Mouse (Mus musculus) MEL (cell line): ENCODE results near the gene Rabep2. TPM values are rescaled to one million over a fixed set of nuclear protein-coding genes. Genes with fewer than 3 reads are reported as not detected.

ENCODE experiments used
- DNase-seq: peaks from one replicate; pipeline ENCODE4 v3.0.0; 2011; ENCODE audit warnings: low read depth, low spot score
- H3K27ac ChIP-seq: 2 replicates; pipeline ENCODE4 v1.5.1; 2012; ENCODE audit warnings: low read depth, mild to moderate bottlenecking, control low read depth, low read length, moderate library complexity; ENCODE audit not compliant: control insufficient read depth
- H3K27me3 ChIP-seq, 2 experiments: fragments of 150-350 bp in 1 of 2; sonication (generic) in 1 of 2; 2 replicates each; pipeline ENCODE4 v1.6.1; 2012; ENCODE audit warnings: low read length in 2 of 2, mild to moderate bottlenecking in 2 of 2, improper control_type of control experiment in 1 of 2, moderate library complexity in 1 of 2; ENCODE audit not compliant: insufficient read depth in 2 of 2, control insufficient read depth in 1 of 2
- H3K36me3 ChIP-seq, 2 experiments: 2 replicates each; pipeline ENCODE4 v1.6.1; 2012 to 2014; ENCODE audit warnings: low read length in 2 of 2, improper control_type of control experiment in 1 of 2, inconsistent platforms in 1 of 2, mild to moderate bottlenecking in 1 of 2; ENCODE audit not compliant: insufficient read depth in 2 of 2, control insufficient read depth in 1 of 2
- H3K4me1 ChIP-seq, 2 experiments: fragments of 150-350 bp in 1 of 2; sonication (generic) in 1 of 2; 2 replicates each; pipeline ENCODE4 v1.6.1; 2012; ENCODE audit warnings: low read length in 2 of 2, improper control_type of control experiment in 1 of 2, mild to moderate bottlenecking in 1 of 2; ENCODE audit not compliant: insufficient read depth in 2 of 2, control insufficient read depth in 1 of 2
- H3K4me3 ChIP-seq, 2 experiments: fragments of 150-350 bp in 1 of 2; sonication (generic) in 1 of 2; 2 replicates each; pipeline ENCODE4 v1.5.1; 2012; ENCODE audit warnings: low read depth in 2 of 2, low read length in 2 of 2, mild to moderate bottlenecking in 2 of 2, moderate library complexity in 2 of 2, control low read depth in 1 of 2, improper control_type of control experiment in 1 of 2; ENCODE audit not compliant: control insufficient read depth in 1 of 2, insufficient read depth in 1 of 2
- H3K79me2 ChIP-seq: 2 replicates; pipeline ENCODE4 v1.6.1; 2012; ENCODE audit warnings: mild to moderate bottlenecking, low read length, moderate library complexity; ENCODE audit not compliant: control insufficient read depth, poor library complexity, insufficient read depth
- H3K9ac ChIP-seq: 2 replicates; pipeline ENCODE4 v1.6.1; 2012; ENCODE audit warnings: low read depth, mild to moderate bottlenecking, control low read depth, low read length, moderate library complexity; ENCODE audit not compliant: control insufficient read depth, poor library complexity, severe bottlenecking
- H3K9me3 ChIP-seq: fragments of 150-350 bp; sonication (generic); replicated peaks from 2 replicates; pipeline ENCODE4 v1.6.1; 2012; ENCODE audit warnings: mild to moderate bottlenecking, low read length, improper control_type of control experiment, moderate library complexity; ENCODE audit not compliant: insufficient read depth
- BHLHE40 ChIP-seq: IDR thresholded peaks from 2 replicates; pipeline ENCODE4 v1.6.1; 2012; ENCODE audit warnings: low read depth, mild to moderate bottlenecking, inconsistent platforms, low read length, improper control_type of control experiment, borderline replicate concordance
- CHD1 ChIP-seq: IDR thresholded peaks from 2 replicates; pipeline ENCODE4 v1.6.1; 2012; ENCODE audit warnings: low read depth, mild to moderate bottlenecking, inconsistent platforms, low read length, improper control_type of control experiment
- CHD2 ChIP-seq: IDR thresholded peaks from 2 replicates; pipeline ENCODE4 v1.6.1; 2011; ENCODE audit warnings: low read length, improper control_type of control experiment
- CTCF ChIP-seq, 3 experiments: IDR thresholded peaks in 2 of 3; conservative IDR thresholded peaks in 1 of 3; 2 replicates each; pipeline ENCODE4 v1.5.1; 2011 to 2012; ENCODE audit warnings: low read length in 3 of 3, low read depth in 2 of 3, mild to moderate bottlenecking in 2 of 3, improper control_type of control experiment in 1 of 3, inconsistent platforms in 1 of 3, mixed read lengths in 1 of 3, moderate library complexity in 1 of 3; ENCODE audit not compliant: control insufficient read depth in 1 of 3, insufficient read depth in 1 of 3, poor library complexity in 1 of 3, severe bottlenecking in 1 of 3
- E2F4 ChIP-seq: IDR thresholded peaks from 2 replicates; pipeline ENCODE4 v1.6.1; 2011; ENCODE audit warnings: low read depth, low read length, improper control_type of control experiment, borderline replicate concordance
- ELF1 ChIP-seq: IDR thresholded peaks from 2 replicates; pipeline ENCODE4 v1.6.1; 2014; ENCODE audit warnings: low read depth, mild to moderate bottlenecking, inconsistent platforms, low read length, improper control_type of control experiment, moderate library complexity
- EP300 ChIP-seq, 2 experiments: IDR thresholded peaks; 2 replicates each; pipeline ENCODE4 v1.6.1; 2011; ENCODE audit warnings: improper control_type of control experiment in 2 of 2, low read length in 2 of 2, low read depth in 1 of 2, mild to moderate bottlenecking in 1 of 2
- ETS1 ChIP-seq: IDR thresholded peaks from 2 replicates; pipeline ENCODE4 v1.6.1; 2012; ENCODE audit warnings: low read depth, mild to moderate bottlenecking, inconsistent platforms, low read length, improper control_type of control experiment, moderate library complexity
- GABPA ChIP-seq: IDR thresholded peaks from 2 replicates; pipeline ENCODE4 v1.6.1; 2012; ENCODE audit warnings: low read depth, mild to moderate bottlenecking, inconsistent platforms, low read length, improper control_type of control experiment, moderate library complexity
- GATA1 ChIP-seq: IDR thresholded peaks from 2 replicates; pipeline ENCODE4 v1.6.1; 2011; ENCODE audit warnings: low read depth, low read length, improper control_type of control experiment
- HCFC1 ChIP-seq: IDR thresholded peaks from 2 replicates; pipeline ENCODE4 v1.6.1; 2012; ENCODE audit warnings: low read depth, mild to moderate bottlenecking, inconsistent platforms, low read length, improper control_type of control experiment, moderate library complexity
- JUND ChIP-seq: IDR thresholded peaks from 2 replicates; pipeline ENCODE4 v1.6.1; 2011; ENCODE audit warnings: low read depth, mild to moderate bottlenecking, improper control_type of control experiment, low read length
- KAT2A ChIP-seq: conservative IDR thresholded peaks from 2 replicates; pipeline ENCODE4 v1.6.1; 2012; ENCODE audit warnings: low read depth, low read length, improper control_type of control experiment, inconsistent platforms
- MAFK ChIP-seq: IDR thresholded peaks from 2 replicates; pipeline ENCODE4 v1.6.1; 2011; ENCODE audit warnings: low read depth, mild to moderate bottlenecking, low read length, improper control_type of control experiment, borderline replicate concordance
- MAX ChIP-seq: IDR thresholded peaks from 2 replicates; pipeline ENCODE4 v1.6.1; 2011; ENCODE audit warnings: low read length, improper control_type of control experiment
- MAZ ChIP-seq: IDR thresholded peaks from 2 replicates; pipeline ENCODE4 v1.6.1; 2012; ENCODE audit warnings: low read depth, mild to moderate bottlenecking, inconsistent platforms, low read length, improper control_type of control experiment
- MEF2A ChIP-seq: IDR thresholded peaks from 2 replicates; pipeline ENCODE4 v1.6.1; 2014; ENCODE audit warnings: low read depth, mild to moderate bottlenecking, inconsistent platforms, low read length, improper control_type of control experiment; ENCODE audit not compliant: poor library complexity, insufficient replicate concordance, severe bottlenecking; ENCODE audit errors: extremely low read depth
- MXI1 ChIP-seq: IDR thresholded peaks from 2 replicates; pipeline ENCODE4 v1.6.1; 2011; ENCODE audit warnings: mild to moderate bottlenecking, low read depth, low read length, improper control_type of control experiment
- MYB ChIP-seq: IDR thresholded peaks from 2 replicates; pipeline ENCODE4 v1.6.1; 2011; ENCODE audit warnings: mild to moderate bottlenecking, low read depth, low read length, improper control_type of control experiment
- MYC ChIP-seq: IDR thresholded peaks from 2 replicates; pipeline ENCODE4 v1.6.1; 2011; ENCODE audit warnings: low read depth, mild to moderate bottlenecking, low read length, improper control_type of control experiment, moderate library complexity
- NELFE ChIP-seq: IDR thresholded peaks from 2 replicates; pipeline ENCODE4 v1.6.1; 2011; ENCODE audit warnings: low read depth, low read length, improper control_type of control experiment
- NRF1 ChIP-seq: IDR thresholded peaks from 2 replicates; pipeline ENCODE4 v1.6.1; 2014; ENCODE audit warnings: low read depth, mild to moderate bottlenecking, inconsistent platforms, low read length, improper control_type of control experiment, moderate library complexity; ENCODE audit not compliant: poor library complexity, insufficient read depth, severe bottlenecking
- POLR2A ChIP-seq, 2 experiments: IDR thresholded peaks; 2 replicates each; pipeline ENCODE4 v1.6.1; 2011 to 2012; ENCODE audit warnings: low read length in 2 of 2, mild to moderate bottlenecking in 2 of 2, control low read depth in 1 of 2, improper control_type of control experiment in 1 of 2, low read depth in 1 of 2, moderate library complexity in 1 of 2; ENCODE audit not compliant: control insufficient read depth in 1 of 2, insufficient read depth in 1 of 2, poor library complexity in 1 of 2
- POLR2AphosphoS2 ChIP-seq: IDR thresholded peaks from 2 replicates; pipeline ENCODE4 v1.6.1; 2011; ENCODE audit warnings: low read length, improper control_type of control experiment
- POLR2AphosphoS5 ChIP-seq: IDR thresholded peaks from 2 replicates; pipeline ENCODE4 v1.6.1; 2012; ENCODE audit warnings: low read depth, borderline replicate concordance, mild to moderate bottlenecking, inconsistent platforms, low read length, moderate library complexity, mixed read lengths
- RAD21 ChIP-seq: IDR thresholded peaks from 2 replicates; pipeline ENCODE4 v1.6.1; 2011; ENCODE audit warnings: mild to moderate bottlenecking, low read depth, low read length, improper control_type of control experiment
- RCOR1 ChIP-seq: IDR thresholded peaks from 2 replicates; pipeline ENCODE4 v1.6.1; 2012; ENCODE audit warnings: low read depth, mild to moderate bottlenecking, inconsistent platforms, low read length, improper control_type of control experiment
- SIN3A ChIP-seq: IDR thresholded peaks from 2 replicates; pipeline ENCODE4 v1.6.1; 2012; ENCODE audit warnings: low read length, improper control_type of control experiment, inconsistent platforms
- SMC3 ChIP-seq: IDR thresholded peaks from 2 replicates; pipeline ENCODE4 v1.6.1; 2011; ENCODE audit warnings: low read depth, low read length, improper control_type of control experiment
- TCF12 ChIP-seq: IDR thresholded peaks from 2 replicates; pipeline ENCODE4 v1.6.1; 2014; ENCODE audit warnings: low read depth, mild to moderate bottlenecking, inconsistent platforms, low read length, improper control_type of control experiment, moderate library complexity
- UBTF ChIP-seq: IDR thresholded peaks from 2 replicates; pipeline ENCODE4 v1.6.1; 2012; ENCODE audit warnings: low read depth, mild to moderate bottlenecking, inconsistent platforms, low read length, improper control_type of control experiment, moderate library complexity, borderline replicate concordance; ENCODE audit not compliant: insufficient read depth
- USF1 ChIP-seq: IDR thresholded peaks from 2 replicates; pipeline ENCODE4 v1.6.1; 2014; ENCODE audit warnings: low read depth, mild to moderate bottlenecking, inconsistent platforms, low read length, improper control_type of control experiment, moderate library complexity
- USF2 ChIP-seq, 2 experiments: IDR thresholded peaks; 2 replicates each; pipeline ENCODE4 v1.6.1; 2011 to 2012; ENCODE audit warnings: improper control_type of control experiment in 2 of 2, low read length in 2 of 2, borderline replicate concordance in 1 of 2, inconsistent platforms in 1 of 2, low read depth in 1 of 2, mild to moderate bottlenecking in 1 of 2; ENCODE audit not compliant: insufficient read depth in 1 of 2
- ZC3H11A ChIP-seq: IDR thresholded peaks from 2 replicates; pipeline ENCODE4 v1.6.1; 2012; ENCODE audit warnings: low read depth, mild to moderate bottlenecking, inconsistent platforms, low read length, improper control_type of control experiment
- ZKSCAN1 ChIP-seq: IDR thresholded peaks from 2 replicates; pipeline ENCODE4 v1.6.1; 2012; ENCODE audit warnings: low read depth, mild to moderate bottlenecking, inconsistent platforms, low read length, improper control_type of control experiment, moderate library complexity
- ZMIZ1 ChIP-seq: IDR thresholded peaks from 2 replicates; pipeline ENCODE4 v1.6.1; 2012; ENCODE audit warnings: low read depth, mild to moderate bottlenecking, inconsistent platforms, low read length, improper control_type of control experiment, moderate library complexity
- ZNF384 ChIP-seq: IDR thresholded peaks from 2 replicates; pipeline ENCODE4 v1.6.1; 2012; ENCODE audit warnings: low read depth, mild to moderate bottlenecking, inconsistent platforms, low read length, improper control_type of control experiment
- polyA plus RNA-seq, 2 experiments: library from polyadenylated mRNA; stranded (reverse) in 1 of 2; unstranded in 1 of 2; fragments of >175 nt in 1 of 2; fragments of >200 nt in 1 of 2; gene quantifications; 2 replicates each; pipeline versions ENCODE4 v1.2.1 to v1.2.4; 2012; ENCODE audit warnings: low replicate concordance in 2 of 2, low read depth in 1 of 2; ENCODE audit not compliant: insufficient read length in 2 of 2, insufficient read depth in 1 of 2, missing spikeins in 1 of 2
- total RNA-seq: library from RNA; depleted of rRNA; stranded (reverse); fragments of 300-350 nt; gene quantifications from 2 replicates; pipeline ENCODE4 v1.2.3, GENCODE M21; 2012

The Rabep2 gene
- total and polyA plus RNA-seq, 3 experiments: 12.9 to 16.2 TPM; not detected in 1

DNA sequence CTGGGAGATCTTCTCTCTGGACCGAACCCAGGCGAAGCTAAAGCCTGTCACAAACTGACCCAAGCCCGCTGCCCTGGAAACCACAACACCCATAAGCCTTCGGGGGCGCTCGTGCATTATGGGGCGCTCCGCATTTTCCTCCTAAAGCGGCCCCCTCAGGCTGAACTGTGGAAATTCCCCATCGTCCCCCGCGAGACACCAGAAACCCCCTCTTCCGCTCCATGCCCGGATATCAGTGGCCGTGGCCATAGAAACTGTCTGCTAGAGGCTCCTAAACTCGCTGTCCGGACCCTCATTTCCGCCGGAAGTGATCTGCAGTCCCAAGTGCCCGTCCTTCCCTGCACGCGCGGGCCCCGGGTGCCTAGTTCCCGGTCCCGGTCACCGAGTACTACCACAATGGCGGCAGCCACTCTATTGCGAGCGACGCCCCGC is 58.5 kb downstream of the Rabep2 start, which contains the start of gene Tufm:
Gene Tufm, plus strand, starts transcription at position 310 of the 432 bp plus-strand sequence.
- Histone ChIP-seq H3K4me1 (peaks cover 0 to 9% of the 10 kb centered on the region in 2 experiments; a peak in 2 of 4 replicates), H3K27me3 (no peaks in the 10 kb centered on the region), H3K27ac (peak within 1 kb of the TSS; percentile 82), H3K4me3 (peak within 1 kb of the TSS; percentile 67 to 98), H3K79me2 (peaks cover 19% of the 10 kb centered on the region), H3K9me3 (no peaks in the 10 kb centered on the region), H3K36me3 (peaks cover 4 to 5% of the 10 kb centered on the region in 2 experiments), H3K9ac (peak within 1 kb of the TSS; percentile 83)
- DNase-seq: peak; percentile 98
- peak; percentile 72 for TF ChIP-seq KAT2A
- no peak for TF ChIP-seq POLR2AphosphoS5
- TF ChIP-seq SIN3A: peak; percentile 91
- no peak for TF ChIP-seq ZKSCAN1
- 0 out of 2 replicates have a peak, but pooled peaks have one; percentile 19 for TF ChIP-seq RCOR1
- 0 out of 2 replicates have a peak, but pooled peaks have one; percentile 35 for TF ChIP-seq POLR2AphosphoS2
- TF ChIP-seq MEF2A: no peak
- TF ChIP-seq CTCF (IDR thresholded peaks at IDR 0.05 in 2 of 3, conservative IDR thresholded peaks at IDR 0.05 in 1 of 3; ENCODE audit: control insufficient read depth in 1 of 3, insufficient read depth in 1 of 3, low read depth in 2 of 3, low read length in 3 of 3, poor library complexity in 1 of 3, severe bottlenecking in 1 of 3): peak in 2 of 3 experiments; percentile 21 to 26; a peak in 2 of 6 replicates
- peak; percentile 77 for TF ChIP-seq MXI1
- no peak for TF ChIP-seq USF1
- peak; percentile 94 for TF ChIP-seq HCFC1
- TF ChIP-seq MYC: peak; percentile 64; the same call in 1 of the 2 replicates
- no peak for TF ChIP-seq CHD1
- no peak for TF ChIP-seq SMC3
- TF ChIP-seq RAD21: no peak
- no peak for TF ChIP-seq ZC3H11A
- no peak for TF ChIP-seq UBTF
- no peak for TF ChIP-seq MYB
- TF ChIP-seq BHLHE40: no peak
- peak; percentile 92 for TF ChIP-seq ELF1
- TF ChIP-seq EP300 (IDR thresholded peaks at IDR 0.05; ENCODE audit: low read depth in 1 of 2, low read length in 2 of 2): no peak
- TF ChIP-seq MAZ: peak; percentile 95
- TF ChIP-seq ZNF384: no peak
- 0 out of 2 replicates have a peak, but pooled peaks have one; percentile 31 for TF ChIP-seq ETS1
- peak; percentile 60 for TF ChIP-seq MAX
- TF ChIP-seq USF2 (IDR thresholded peaks at IDR 0.05; ENCODE audit: borderline replicate concordance in 1 of 2, insufficient read depth in 1 of 2, low read depth in 1 of 2, low read length in 2 of 2): no peak
- peak; percentile 47; the same call in 1 of the 2 replicates for TF ChIP-seq ZMIZ1
- TF ChIP-seq JUND: no peak
- TF ChIP-seq POLR2A (IDR thresholded peaks at IDR 0.05; ENCODE audit: control insufficient read depth in 1 of 2, insufficient read depth in 1 of 2, low read depth in 1 of 2, low read length in 2 of 2, poor library complexity in 1 of 2): peak; percentile 52 to 72; a peak in 3 of 4 replicates
- TF ChIP-seq E2F4: no peak
- peak; percentile 72 for TF ChIP-seq TCF12
- no peak for TF ChIP-seq CHD2
- TF ChIP-seq NRF1: no peak; the same call in 1 of the 2 replicates
- peak; percentile 12; the same call in 1 of the 2 replicates for TF ChIP-seq GABPA
- peak; percentile 81 for TF ChIP-seq NELFE
- no peak for TF ChIP-seq GATA1
- no peak for TF ChIP-seq MAFK
